Mouse (Mus musculus): ENCODE measurements around the gene Fzr1. TPM values are rescaled to one million over a fixed set of nuclear protein-coding genes. Genes with fewer than 3 reads are reported as not detected.

The Fzr1 gene
- polyA plus RNA-seq, 1 experiment from 2014 or later = 146 TPM

DNA sequence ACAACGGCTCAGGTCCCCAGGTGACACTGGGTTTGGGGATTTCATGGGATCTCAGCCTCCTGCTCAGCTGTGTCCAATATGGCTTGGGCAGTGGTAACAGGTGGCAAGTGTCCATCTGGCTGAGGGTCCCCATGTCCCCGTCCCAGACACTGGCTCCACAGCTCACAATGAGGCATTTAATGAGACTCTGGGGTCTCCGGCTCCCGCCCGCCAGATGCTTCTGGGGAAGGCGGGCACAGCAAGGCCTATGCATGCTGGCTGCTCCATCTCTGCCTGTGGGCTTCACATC is 11.2 kb downstream of the Fzr1 start:
- Histone ChIP-seq H3K27me3 (replicated peaks) (peaks cover 31% of the 10 kb centered on the region), H3K36me3 (peaks cover 58% of the 10 kb centered on the region), H3K4me1 (peaks cover 27% of the 10 kb centered on the region), H3K9ac (replicated peaks) (no peak overlapping the region), H3K4me2 (no peak overlapping the region), H3K27ac (replicated peaks) (no peak overlapping the region), H3K4me3 (replicated peaks) (no peak overlapping the region), H3K9me3 (replicated peaks) (no peaks in the 10 kb centered on the region)
- ATAC-seq (ENCODE audit: low FRiP score) = no peak
- 54% methylated on average over 6 of the region's 6 CpGs for WGBS

DNA sequence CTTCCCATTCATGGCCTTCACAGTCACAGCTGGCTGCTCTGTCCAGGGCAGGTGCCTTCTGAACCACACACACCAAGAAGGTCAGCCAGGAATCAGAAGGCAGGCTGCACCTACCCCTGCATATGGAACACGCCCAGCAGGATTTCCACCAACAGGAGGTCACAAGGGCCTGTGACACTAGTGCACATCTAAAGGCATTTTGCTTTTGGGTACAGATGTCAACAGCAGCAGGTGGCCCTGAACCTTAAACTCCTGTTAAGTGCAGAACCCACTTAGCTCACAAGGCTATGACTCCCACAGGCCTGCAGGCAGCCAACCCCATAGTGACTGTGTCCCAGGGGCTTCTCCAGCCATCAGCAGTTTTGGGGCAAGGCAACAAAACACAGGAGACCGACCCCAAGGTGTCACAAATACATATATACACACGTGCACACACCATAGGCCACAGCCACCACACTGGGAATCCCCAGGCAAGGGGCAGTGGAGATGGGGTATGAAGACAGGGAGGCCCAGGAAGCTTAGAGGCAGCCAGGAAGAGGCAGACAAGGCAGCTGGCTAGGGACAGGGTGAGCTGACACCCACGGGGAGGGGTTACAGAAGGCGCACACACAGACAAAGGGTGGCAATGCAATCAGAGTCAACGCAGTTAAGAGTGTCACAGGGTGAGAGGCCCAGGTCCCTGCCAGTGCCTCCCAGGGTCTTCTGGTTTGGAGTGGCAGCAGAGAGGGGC is 11.7 kb downstream of the Fzr1 start:
- Histone ChIP-seq H3K4me1 (peaks cover 27% of the 10 kb centered on the region), H3K27ac (replicated peaks) (no peak overlapping the region; the same call in 1 of the 2 replicates), H3K36me3 (peaks cover 60% of the 10 kb centered on the region), H3K9ac (replicated peaks) (no peak overlapping the region), H3K4me3 (replicated peaks) (no peak overlapping the region), H3K4me2 (no peak overlapping the region), H3K9me3 (replicated peaks) (no peaks in the 10 kb centered on the region), H3K27me3 (replicated peaks) (peaks cover 31% of the 10 kb centered on the region)
- ATAC-seq (ENCODE audit: low FRiP score) = no peak
- 76% methylated on average over 6 of the region's 6 CpGs for WGBS

DNA sequence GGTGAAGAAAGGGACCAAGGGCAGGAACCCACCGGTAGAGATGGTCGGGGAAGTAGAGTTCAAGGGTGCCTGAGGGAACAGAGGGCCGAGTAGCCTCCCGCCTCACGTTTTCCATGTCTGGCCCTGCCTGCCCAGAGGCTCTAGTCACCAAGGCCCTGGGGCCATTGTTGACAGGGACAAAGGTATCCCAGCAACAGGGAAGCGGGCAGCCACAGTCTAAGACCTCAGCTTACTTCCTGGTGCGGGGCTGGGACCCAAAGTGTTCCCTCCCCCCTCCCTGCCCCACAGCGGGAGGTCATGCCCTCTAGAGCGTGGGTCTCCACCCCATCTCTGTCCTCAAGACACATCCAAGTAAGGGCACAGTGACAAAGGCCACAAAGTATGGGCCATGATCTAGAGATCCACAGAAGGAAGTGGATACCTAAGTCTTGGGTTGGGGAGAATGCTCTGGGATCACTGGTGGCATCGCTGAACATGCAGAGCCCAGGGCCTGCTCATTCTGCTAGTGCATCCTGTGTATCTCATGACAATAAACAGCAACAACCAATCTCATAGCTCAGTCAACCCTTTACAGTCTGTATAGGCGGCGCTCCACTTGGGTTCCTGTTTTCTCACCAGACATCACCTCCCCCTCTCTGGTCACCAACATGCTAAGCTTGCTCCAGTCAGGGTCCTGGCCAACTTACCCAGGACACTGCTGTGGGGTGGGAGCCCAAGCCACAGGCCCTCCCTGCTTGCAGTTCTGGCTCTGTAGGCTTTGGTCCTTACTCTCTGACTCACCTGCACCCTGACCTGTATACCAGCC is 12.4 kb downstream of the Fzr1 start, which contains the start of gene 4930404N11Rik:
4930404N11Rik (minus strand) TSS at position 145 of the 805 bp plus-strand sequence.
- Histone ChIP-seq H3K27me3 (replicated peaks) (peaks cover 31% of the 10 kb centered on the region), H3K27ac (replicated peaks) (no peak within 1 kb of the TSS; the same call in 1 of the 2 replicates), H3K4me2 (peak within 1 kb of the TSS; percentile 51), H3K4me3 (replicated peaks) (peak within 1 kb of the TSS; percentile 24; the same call in 1 of the 2 replicates), H3K4me1 (peaks cover 31% of the 10 kb centered on the region), H3K9ac (replicated peaks) (peak within 1 kb of the TSS; percentile 36), H3K36me3 (peaks cover 56% of the 10 kb centered on the region), H3K9me3 (replicated peaks) (no peaks in the 10 kb centered on the region)
- 19% methylated on average over 12 of the region's 12 CpGs for WGBS
- ATAC-seq (ENCODE audit: low FRiP score) = no peak

DNA sequence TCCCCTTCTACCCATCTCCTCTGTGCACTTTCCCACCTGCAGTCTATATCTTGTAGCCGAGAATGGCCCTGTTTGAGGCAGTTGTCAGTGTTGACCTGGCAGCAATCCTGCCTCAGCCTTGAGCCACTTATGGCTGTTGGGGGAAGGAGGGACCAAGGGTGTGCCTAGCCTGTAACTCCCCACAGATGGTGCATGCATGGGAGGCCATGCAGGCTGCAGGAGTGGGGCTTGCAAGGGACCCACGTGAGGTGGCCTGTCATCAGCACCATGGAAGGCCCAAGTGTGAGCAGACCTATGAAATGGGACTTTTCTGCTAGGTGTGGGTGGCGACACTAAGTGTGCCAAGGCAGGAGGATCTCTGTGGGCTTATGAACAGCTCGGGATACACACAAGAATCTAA is 13.2 kb downstream of the Fzr1 start:
- Histone ChIP-seq H3K4me2 (no peak overlapping the region), H3K36me3 (peaks cover 51% of the 10 kb centered on the region), H3K27me3 (replicated peaks) (peaks cover 31% of the 10 kb centered on the region), H3K4me1 (peaks cover 38% of the 10 kb centered on the region), H3K4me3 (replicated peaks) (no peak overlapping the region), H3K9me3 (replicated peaks) (no peaks in the 10 kb centered on the region), H3K27ac (replicated peaks) (no peak overlapping the region), H3K9ac (replicated peaks) (peak overlapping the region; percentile 36; the same call in 1 of the 2 replicates)
- 43% methylated on average over 4 of the region's 4 CpGs for WGBS
- ATAC-seq (ENCODE audit: low FRiP score) = peak; percentile 18; the same call in 1 of the 2 replicates

DNA sequence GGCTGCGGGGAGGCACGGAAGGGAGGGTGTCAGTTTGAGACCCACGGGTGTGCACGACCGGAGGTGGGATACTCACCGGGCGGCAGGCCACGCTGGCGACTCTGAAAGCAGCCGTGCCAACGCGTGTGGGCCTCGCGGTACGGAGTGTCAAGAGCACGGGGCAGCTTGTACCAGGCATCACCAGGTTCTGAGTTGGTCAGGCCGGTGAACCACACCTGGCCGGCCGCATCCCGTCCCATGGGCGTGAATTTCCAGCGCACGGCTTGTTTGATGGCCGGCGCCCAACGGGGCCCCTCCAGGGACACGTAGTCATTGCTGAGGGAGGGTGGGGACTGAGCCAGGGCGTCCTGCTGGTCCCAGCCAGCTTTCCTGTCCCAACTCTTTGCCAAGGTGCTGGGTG is 13.7 kb downstream of the Fzr1 start:
- H3K4me2 ChIP-seq = peak overlapping the region; percentile 51
- H3K9me3 ChIP-seq (replicated peaks) = no peaks in the 10 kb centered on the region
- 14% methylated on average over 28 of the region's 28 CpGs for WGBS
- peak overlapping the region; percentile 24; the same call in 1 of the 2 replicates for H3K4me3 ChIP-seq (replicated peaks)
- peaks cover 49% of the 10 kb centered on the region for H3K36me3 ChIP-seq
- ATAC-seq (ENCODE audit: low FRiP score) = no peak
- peaks cover 42% of the 10 kb centered on the region for H3K4me1 ChIP-seq
- H3K27ac ChIP-seq (replicated peaks) = no peak overlapping the region
- H3K27me3 ChIP-seq (replicated peaks) = peaks cover 31% of the 10 kb centered on the region
- H3K9ac ChIP-seq (replicated peaks) = peak overlapping the region; percentile 36

DNA sequence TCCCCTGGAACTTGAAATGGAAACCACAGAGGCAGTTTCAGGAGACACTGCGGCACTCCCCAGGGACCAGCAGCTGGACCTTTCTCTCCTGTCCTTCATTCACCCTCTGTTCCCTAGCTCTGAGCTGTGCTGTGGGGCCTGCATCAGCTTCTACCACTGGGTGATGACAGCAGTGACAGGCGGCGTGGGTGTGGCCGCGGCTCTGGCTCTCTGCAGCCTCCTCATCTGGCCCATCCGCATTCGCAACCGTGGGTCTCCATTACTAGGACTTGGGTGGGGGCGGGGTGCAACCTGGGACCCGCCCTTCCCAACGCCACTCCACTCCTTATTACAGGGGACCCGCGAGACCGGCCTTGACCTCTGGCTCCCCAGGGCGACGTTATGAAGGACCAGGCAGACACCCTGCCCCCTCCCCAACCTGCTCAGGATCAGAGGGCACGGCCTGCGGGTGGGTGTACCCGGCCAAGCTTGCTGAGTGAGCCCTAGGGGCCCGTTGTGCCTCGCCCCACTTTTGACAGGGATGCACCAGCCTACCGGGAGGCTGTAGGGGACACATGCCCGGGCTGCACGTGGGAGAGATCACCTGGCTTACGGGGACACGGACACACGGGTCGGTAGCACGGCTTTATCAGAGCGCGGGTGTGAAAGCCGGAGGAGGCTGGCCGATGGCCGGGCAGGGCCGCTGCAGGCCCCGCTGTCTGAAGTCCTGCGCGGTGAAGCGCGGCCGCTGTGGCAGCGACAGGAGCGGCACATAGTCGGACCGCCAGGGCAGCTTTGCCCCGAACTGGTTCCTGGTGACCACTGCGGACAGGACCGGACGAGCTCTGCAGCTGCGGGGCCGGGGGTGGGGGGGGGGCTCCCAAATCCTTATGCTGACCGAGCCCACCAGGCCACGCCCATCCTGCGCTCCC is 14.6 kb downstream of the Fzr1 start:
- ATAC-seq (ENCODE audit: low FRiP score) = no peak

DNA sequence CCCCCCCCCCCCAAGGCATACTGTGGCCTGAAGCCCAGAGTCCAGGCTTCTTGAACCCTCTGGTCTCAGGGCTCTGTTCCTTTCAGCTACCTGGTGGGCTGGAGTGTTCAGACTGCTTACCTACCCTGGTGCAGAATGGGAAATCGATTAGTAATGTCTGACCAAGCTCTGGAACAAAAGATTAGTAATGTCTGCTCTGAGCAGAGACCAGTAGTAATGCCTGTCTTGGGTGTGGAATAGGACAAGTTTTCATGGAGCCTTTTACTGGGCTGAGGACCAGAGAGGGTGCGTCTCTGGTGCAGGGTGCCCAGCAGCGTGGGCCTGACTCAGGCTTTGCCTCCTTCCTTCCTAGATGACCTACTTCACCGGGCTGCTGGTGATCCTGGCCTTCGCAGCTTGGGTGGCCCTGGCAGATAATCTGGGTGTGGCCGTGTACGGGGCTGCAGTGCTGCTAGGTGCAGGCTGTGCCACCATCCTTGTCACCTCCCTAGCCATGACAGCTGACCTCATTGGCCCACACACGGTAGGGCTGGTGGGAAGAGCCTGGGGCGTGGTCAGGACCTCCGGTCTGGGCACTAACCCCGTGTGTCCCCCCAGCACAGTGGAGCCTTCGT is 15.9 kb downstream of the Fzr1 start:
- H3K4me2 ChIP-seq = no peak overlapping the region
- peaks cover 27% of the 10 kb centered on the region for H3K36me3 ChIP-seq
- H3K27ac ChIP-seq (replicated peaks) = no peak overlapping the region
- H3K9me3 ChIP-seq (replicated peaks) = no peaks in the 10 kb centered on the region
- H3K9ac ChIP-seq (replicated peaks) = no peak overlapping the region
- no peak for ATAC-seq (ENCODE audit: low FRiP score)
- 84% methylated on average over 12 of the region's 12 CpGs for WGBS
- no peak overlapping the region for H3K4me3 ChIP-seq (replicated peaks)
- H3K27me3 ChIP-seq (replicated peaks) = peaks cover 31% of the 10 kb centered on the region
- H3K4me1 ChIP-seq = peaks cover 61% of the 10 kb centered on the region

More for the DNA sequence above, 14.6 kb downstream of the Fzr1 start:
- Histone ChIP-seq H3K9me3 (replicated peaks) (no peaks in the 10 kb centered on the region), H3K27ac (replicated peaks) (no peak overlapping the region), H3K27me3 (replicated peaks) (peaks cover 31% of the 10 kb centered on the region), H3K9ac (replicated peaks) (peak overlapping the region; percentile 36; the same call in 1 of the 2 replicates), H3K4me2 (peak overlapping the region; percentile 51), H3K36me3 (peaks cover 39% of the 10 kb centered on the region), H3K4me3 (replicated peaks) (peak overlapping the region; percentile 24), H3K4me1 (peaks cover 51% of the 10 kb centered on the region)
- 15% methylated on average over 54 of the region's 54 CpGs for WGBS

DNA sequence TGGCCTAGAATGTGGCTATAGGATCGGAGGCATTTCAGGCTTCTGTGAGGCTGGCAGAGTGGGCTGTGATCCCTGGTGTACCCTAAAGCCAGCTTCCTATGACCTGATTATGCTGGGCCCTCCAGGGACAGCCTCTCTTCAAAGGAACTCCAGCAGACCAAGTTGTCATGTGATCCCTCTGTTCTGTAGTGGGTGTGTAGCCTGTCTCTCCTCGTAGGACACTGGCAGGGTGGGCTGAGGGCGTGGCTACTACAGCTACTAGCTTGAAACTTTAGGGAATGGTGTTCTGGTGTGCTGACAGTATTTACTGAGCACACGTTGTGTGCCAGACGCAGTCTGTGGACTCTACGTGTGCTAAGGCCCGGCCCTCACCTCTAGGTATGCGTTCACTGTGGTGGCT is 17.6 kb downstream of the Fzr1 start:
- Histone ChIP-seq H3K4me1 (peaks cover 62% of the 10 kb centered on the region), H3K9me3 (replicated peaks) (no peaks in the 10 kb centered on the region), H3K4me2 (no peak overlapping the region), H3K27me3 (replicated peaks) (peaks cover 31% of the 10 kb centered on the region), H3K36me3 (peaks cover 15% of the 10 kb centered on the region; the same call in 1 of the 2 replicates), H3K4me3 (replicated peaks) (no peak overlapping the region), H3K9ac (replicated peaks) (no peak overlapping the region), H3K27ac (replicated peaks) (no peak overlapping the region)
- no peak for ATAC-seq (ENCODE audit: low FRiP score)
- 62% methylated on average over 8 of the region's 8 CpGs for WGBS

DNA sequence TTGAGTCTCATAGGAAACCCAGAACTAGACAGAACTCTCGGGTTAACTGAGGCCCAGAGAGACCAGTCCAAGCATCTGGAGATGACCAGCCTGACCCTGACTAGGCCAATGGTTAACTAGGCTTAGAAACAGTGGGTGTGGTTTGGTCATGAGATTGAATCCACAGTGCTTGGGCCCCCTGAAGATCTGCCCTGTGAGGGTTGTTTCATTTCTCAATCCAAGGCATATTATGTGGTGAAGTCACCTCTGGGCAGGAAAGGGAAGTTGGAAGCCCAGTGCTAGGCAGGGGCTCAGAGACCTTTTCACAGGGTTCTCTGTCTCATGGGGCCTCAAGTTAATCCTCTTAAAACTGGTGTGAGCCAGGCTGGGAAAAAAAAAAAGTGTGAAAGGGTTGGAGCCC is 19.5 kb downstream of the Fzr1 start:
- Histone ChIP-seq H3K9me3 (replicated peaks) (no peaks in the 10 kb centered on the region), H3K4me2 (peak overlapping the region; percentile 85), H3K27me3 (replicated peaks) (peaks cover 15% of the 10 kb centered on the region), H3K4me3 (replicated peaks) (0 out of 2 replicates have a peak overlapping the region, but pooled peaks have one; percentile 73), H3K27ac (replicated peaks) (no peak overlapping the region), H3K9ac (replicated peaks) (no peak overlapping the region), H3K36me3 (peaks cover 15% of the 10 kb centered on the region; the same call in 1 of the 2 replicates), H3K4me1 (peaks cover 47% of the 10 kb centered on the region)
- 68% methylated on average over 1 of the region's 1 CpGs for WGBS
- ATAC-seq (ENCODE audit: low FRiP score) = no peak

DNA sequence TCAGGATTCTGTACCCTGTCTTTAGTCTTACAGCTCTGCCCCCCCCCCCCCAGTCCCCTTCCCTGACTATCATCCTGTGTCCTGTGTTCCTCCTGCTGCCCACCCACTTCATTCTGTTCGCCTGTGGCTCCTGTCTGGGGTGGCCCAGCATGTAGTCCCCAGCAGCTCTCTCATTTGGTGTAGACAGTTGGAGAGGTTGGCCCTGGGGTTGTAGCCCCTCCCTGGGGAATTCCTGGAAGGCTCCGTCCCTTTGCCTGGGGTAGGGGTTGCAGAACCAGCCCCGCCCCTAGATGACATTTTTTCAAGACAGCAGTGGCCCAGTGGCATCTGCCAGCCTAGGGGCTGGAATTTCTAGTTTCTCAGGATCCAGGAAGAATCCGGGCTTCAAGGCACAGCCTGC is 20.1 kb downstream of the Fzr1 start:
- no peak overlapping the region for H3K27ac ChIP-seq (replicated peaks)
- H3K9me3 ChIP-seq (replicated peaks) = no peaks in the 10 kb centered on the region
- peaks cover 15% of the 10 kb centered on the region; the same call in 1 of the 2 replicates for H3K36me3 ChIP-seq
- peak overlapping the region; percentile 73 for H3K4me3 ChIP-seq (replicated peaks)
- peaks cover 42% of the 10 kb centered on the region for H3K4me1 ChIP-seq
- H3K27me3 ChIP-seq (replicated peaks) = peaks cover 8% of the 10 kb centered on the region
- no peak for ATAC-seq (ENCODE audit: low FRiP score)
- peak overlapping the region; percentile 76 for H3K9ac ChIP-seq (replicated peaks)
- WGBS = 36% methylated on average over 4 of the region's 4 CpGs
- H3K4me2 ChIP-seq = peak overlapping the region; percentile 85
